22 mouse cellular contexts compared by ENCODE assay signal in genomic region chr16:37865841-37866240, GRCm38 (mm10). TPM values are rescaled to one million over a fixed set of nuclear protein-coding genes. Genes with fewer than 3 reads are reported as not detected.
"Had no signal": no experiment of that assay in that cellular context is flagged by ENCODE, and none has a peak within 500 bp of the region (broad histone marks: within the 10 kb centered on the region; RNA-seq: fewer than 3 reads in every experiment).

No protein-coding gene starts in this region.

- H3K36me3 ChIP-seq: midbrain, embryonic 13.5 days; midbrain, embryonic 15.5 days; neural tube, embryonic 12.5 days had no signal

- H3K27ac ChIP-seq: midbrain, embryonic 10.5 days; midbrain, embryonic 13.5 days; midbrain, embryonic 15.5 days; neural tube, embryonic 12.5 days; stomach, embryonic 15.5 days; stomach, postnatal 0 days had no signal

- H3K27me3 ChIP-seq: midbrain, embryonic 13.5 days; midbrain, embryonic 15.5 days; neural tube, embryonic 12.5 days; stomach, embryonic 15.5 days had no signal

- H3K4me3 ChIP-seq: midbrain, embryonic 10.5 days; midbrain, embryonic 13.5 days; midbrain, embryonic 15.5 days; myocyte; neural tube, embryonic 12.5 days; stomach, embryonic 15.5 days had no signal

- H3K9me3 ChIP-seq: midbrain, embryonic 10.5 days; midbrain, embryonic 13.5 days; midbrain, embryonic 15.5 days; neural tube, embryonic 12.5 days; stomach, embryonic 15.5 days had no signal

- H3K4me2 ChIP-seq: lung, embryonic 14.5 days; midbrain, embryonic 13.5 days; midbrain, embryonic 15.5 days; neural tube, embryonic 12.5 days; stomach, embryonic 15.5 days had no signal

- ATAC-seq: midbrain, embryonic 13.5 days; midbrain, embryonic 15.5 days had no signal

- DNase-seq: lung, adult 18-20 months; lung, embryonic 14.5 days; lung, postnatal 10 days; lung, postnatal 4 days; right cerebral cortex, postnatal 25 days; right cerebral cortex, postnatal 4 days; spleen, adult 18-20 months; thymus, adult 2 months; thymus, postnatal 25 days; thymus, postnatal 4 days had no signal

- H3K9ac ChIP-seq: lung, embryonic 14.5 days; midbrain, embryonic 13.5 days; midbrain, embryonic 15.5 days; neural tube, embryonic 12.5 days; stomach, embryonic 15.5 days had no signal

RNA-seq across cellular contexts. Expression of gene Gm36028, which starts 4.9 kb away (rescaled TPM):
- total RNA-seq: megakaryocyte, adult 5-6 weeks; megakaryocyte-erythroid progenitor cell, adult 5-6 weeks; neutrophil, adult 5-6 weeks had no signal
- polyA plus RNA-seq: midbrain, embryonic 15.5 days; neural tube, embryonic 12.5 days; small intestine, adult 2 months had no signal

RNA-seq across cellular contexts. Expression of gene Gpr156, which starts 50.5 kb away (rescaled TPM):
- total RNA-seq: megakaryocyte, adult 5-6 weeks; megakaryocyte-erythroid progenitor cell, adult 5-6 weeks; neutrophil, adult 5-6 weeks had no signal
- polyA plus RNA-seq: liver, embryonic 16.5 days had no signal
